Mouse (Mus musculus): ENCODE measurements around the gene Kdm1a. TPM values are rescaled to one million over a fixed set of nuclear protein-coding genes. Genes with fewer than 3 reads are reported as not detected.

Gene Kdm1a
- polyA plus RNA-seq, 1 experiment from 2014 or later = 118 TPM

DNA sequence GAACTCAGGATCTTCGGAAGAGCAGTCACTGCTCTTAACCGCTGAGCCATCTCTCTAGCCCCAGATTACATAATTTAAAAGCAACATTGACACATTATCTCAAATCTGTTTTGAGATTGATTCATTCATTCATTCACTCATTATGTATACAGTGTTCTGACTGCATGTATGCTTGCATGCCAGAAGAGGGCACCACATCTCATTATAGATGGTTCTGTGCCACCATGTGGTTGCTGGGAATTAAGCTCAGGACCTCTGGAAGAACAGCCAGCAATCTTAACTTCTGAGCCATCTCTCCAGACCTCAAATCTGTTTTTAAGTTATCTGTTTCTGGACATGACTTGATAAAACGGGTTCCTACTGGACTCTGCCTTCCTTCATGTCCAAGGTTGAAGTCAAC is 2.7 kb downstream of the Kdm1a start:
- H3K4me2 ChIP-seq (replicated peaks) = no peak overlapping the region; the same call in 1 of the 2 replicates
- H3K9me3 ChIP-seq (replicated peaks) = no peaks in the 10 kb centered on the region
- peaks cover 22% of the 10 kb centered on the region for H3K4me1 ChIP-seq
- no peak overlapping the region for H3K4me3 ChIP-seq
- no peak overlapping the region for H3K27ac ChIP-seq
- no peaks in the 10 kb centered on the region for H3K36me3 ChIP-seq
- 97% methylated on average over 3 of the region's 3 CpGs for WGBS
- no peak overlapping the region for H3K9ac ChIP-seq
- no peaks in the 10 kb centered on the region for H3K27me3 ChIP-seq
- ATAC-seq (ENCODE audit: low FRiP score) = no peak

DNA sequence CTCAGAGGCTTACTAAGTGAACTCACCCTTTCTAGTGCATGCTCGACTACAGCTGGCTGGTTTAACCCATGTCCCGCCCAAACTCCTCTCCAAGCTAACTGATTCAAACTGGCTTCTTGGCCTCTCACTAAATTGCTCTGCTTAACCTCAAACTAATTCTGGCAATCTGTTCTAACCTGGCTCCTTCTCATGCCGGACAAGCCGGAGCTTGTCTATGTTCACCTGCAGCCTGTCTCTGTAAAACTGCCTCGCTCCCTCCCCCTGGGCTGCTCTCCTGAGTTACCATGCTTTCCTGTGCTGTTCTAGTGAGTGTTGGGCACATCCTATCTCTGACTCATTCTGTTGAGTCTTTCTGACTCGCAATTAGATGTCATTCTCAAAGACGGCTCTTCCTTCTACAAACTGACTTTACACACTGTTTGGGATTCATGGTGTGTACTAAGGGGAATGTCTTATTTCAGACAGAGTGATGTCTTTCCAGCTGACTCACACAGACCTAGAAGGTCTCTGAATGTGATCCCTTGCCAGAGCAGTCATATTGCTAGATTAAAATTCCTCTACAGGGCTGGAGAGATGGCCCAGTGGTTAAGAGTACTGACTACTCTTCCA is 4.2 kb downstream of the Kdm1a start:
- H3K9ac ChIP-seq = no peak overlapping the region
- no peaks in the 10 kb centered on the region for H3K36me3 ChIP-seq
- H3K4me2 ChIP-seq (replicated peaks) = no peak overlapping the region
- no peak overlapping the region for H3K27ac ChIP-seq
- H3K4me1 ChIP-seq = peaks cover 28% of the 10 kb centered on the region
- no peak overlapping the region for H3K4me3 ChIP-seq
- no peaks in the 10 kb centered on the region for H3K9me3 ChIP-seq (replicated peaks)
- WGBS = 92% methylated on average over 7 of the region's 7 CpGs
- no peak for ATAC-seq (ENCODE audit: low FRiP score)
- no peaks in the 10 kb centered on the region for H3K27me3 ChIP-seq

DNA sequence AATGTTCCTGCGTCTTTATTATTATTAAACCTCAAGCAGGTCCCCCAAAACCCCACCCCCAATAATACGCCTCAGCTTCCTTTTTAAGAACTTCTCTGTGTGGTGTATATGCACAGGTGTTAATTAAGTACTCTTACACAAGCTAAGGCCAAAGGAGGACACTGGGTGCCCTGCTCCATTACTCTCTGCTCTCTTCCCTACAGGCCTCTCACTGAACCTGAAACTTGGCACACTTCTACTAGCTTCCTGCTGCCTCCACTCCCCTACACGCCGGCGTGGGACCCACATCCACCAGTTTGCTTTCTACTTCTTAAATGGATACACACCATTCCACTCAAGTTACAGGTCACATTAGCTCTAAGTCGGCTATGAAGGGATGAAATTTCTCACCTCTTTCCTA is 7.3 kb downstream of the Kdm1a start:
- no peaks in the 10 kb centered on the region for H3K9me3 ChIP-seq (replicated peaks)
- ATAC-seq (ENCODE audit: low FRiP score) = no peak
- peaks cover 9% of the 10 kb centered on the region; the same call in 1 of the 2 replicates for H3K36me3 ChIP-seq
- 94% methylated on average over 6 of the region's 6 CpGs for WGBS
- H3K4me3 ChIP-seq = no peak overlapping the region
- peaks cover 21% of the 10 kb centered on the region for H3K4me1 ChIP-seq
- H3K27me3 ChIP-seq = no peaks in the 10 kb centered on the region
- H3K4me2 ChIP-seq (replicated peaks) = no peak overlapping the region
- no peak overlapping the region for H3K27ac ChIP-seq
- no peak overlapping the region for H3K9ac ChIP-seq

DNA sequence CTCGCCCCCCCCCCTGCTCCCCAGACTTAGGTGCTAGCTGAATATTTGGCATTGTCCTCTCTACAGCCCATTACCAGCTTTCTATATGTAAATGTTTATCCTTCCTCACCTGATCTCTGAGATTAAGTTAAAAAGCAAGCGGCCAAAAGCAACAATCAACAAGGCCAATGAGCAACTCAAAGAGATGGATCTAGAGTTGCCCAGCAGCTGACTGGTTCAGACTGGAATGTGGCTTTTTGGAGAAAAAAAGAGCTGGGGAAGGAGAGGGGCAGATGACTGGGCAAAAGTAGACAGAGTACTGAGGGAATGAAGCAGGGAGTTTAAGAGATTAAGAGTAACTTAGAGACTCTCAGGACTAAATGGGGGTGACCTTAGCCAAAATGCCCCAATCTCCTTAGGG is 8.5 kb downstream of the Kdm1a start:
- peaks cover 13% of the 10 kb centered on the region; the same call in 1 of the 2 replicates for H3K36me3 ChIP-seq
- ATAC-seq (ENCODE audit: low FRiP score) = no peak
- H3K4me2 ChIP-seq (replicated peaks) = no peak overlapping the region
- peaks cover 20% of the 10 kb centered on the region for H3K4me1 ChIP-seq
- H3K27ac ChIP-seq = no peak overlapping the region
- no peak overlapping the region for H3K4me3 ChIP-seq
- WGBS = 90% methylated on average over 2 of the region's 2 CpGs
- no peaks in the 10 kb centered on the region for H3K27me3 ChIP-seq
- no peak overlapping the region for H3K9ac ChIP-seq
- H3K9me3 ChIP-seq (replicated peaks) = no peaks in the 10 kb centered on the region

DNA sequence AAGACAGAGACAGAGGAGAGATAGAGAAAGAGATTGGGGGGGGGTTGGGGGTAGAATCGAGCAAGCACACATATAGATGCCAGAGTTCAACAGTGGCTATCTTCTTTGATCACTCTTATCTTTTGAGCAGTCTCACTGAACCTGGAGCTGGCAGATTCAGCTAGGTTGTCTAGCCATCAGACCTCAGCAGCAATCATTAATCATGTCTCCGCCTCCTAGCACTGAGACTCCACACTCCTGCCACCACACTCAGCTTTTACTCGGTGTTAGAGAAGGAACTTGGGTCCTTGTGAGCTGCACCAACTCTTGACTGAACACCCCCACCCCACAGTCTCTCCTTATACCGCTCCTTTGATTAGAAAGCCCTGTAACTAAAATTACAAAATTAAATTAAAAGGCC is 10.4 kb downstream of the Kdm1a start:
- peaks cover 20% of the 10 kb centered on the region; the same call in 1 of the 2 replicates for H3K36me3 ChIP-seq
- no peak overlapping the region for H3K4me3 ChIP-seq
- H3K9me3 ChIP-seq (replicated peaks) = no peaks in the 10 kb centered on the region
- no peak overlapping the region for H3K4me2 ChIP-seq (replicated peaks)
- 68% methylated on average over 4 of the region's 4 CpGs for WGBS
- H3K9ac ChIP-seq = no peak overlapping the region
- H3K4me1 ChIP-seq = peaks cover 22% of the 10 kb centered on the region
- no peak for ATAC-seq (ENCODE audit: low FRiP score)
- H3K27me3 ChIP-seq = no peaks in the 10 kb centered on the region
- no peak overlapping the region for H3K27ac ChIP-seq

DNA sequence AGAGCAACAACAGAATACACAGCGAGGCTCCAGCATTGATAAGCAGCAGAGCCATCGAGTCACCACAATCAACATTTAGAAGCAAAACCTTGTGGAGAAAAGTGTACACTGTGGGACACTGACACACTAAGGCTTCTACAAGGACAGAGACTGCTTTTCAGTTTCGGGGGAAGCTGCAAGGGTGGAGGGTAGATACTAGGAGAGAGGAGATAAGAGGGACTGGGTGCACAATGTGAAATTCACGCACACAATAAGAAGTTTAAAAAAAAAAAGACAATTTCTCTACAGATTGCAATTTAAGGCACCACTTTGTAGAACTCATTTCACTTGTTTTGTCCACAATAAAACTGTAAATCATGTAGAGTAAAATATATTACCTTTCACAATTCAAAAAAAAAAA is 14.5 kb downstream of the Kdm1a start:
- Histone ChIP-seq H3K9me3 (replicated peaks) (no peaks in the 10 kb centered on the region), H3K4me2 (replicated peaks) (no peak overlapping the region), H3K36me3 (peaks cover 20% of the 10 kb centered on the region; the same call in 1 of the 2 replicates), H3K9ac (no peak overlapping the region), H3K27ac (no peak overlapping the region), H3K27me3 (no peaks in the 10 kb centered on the region), H3K4me1 (peaks cover 21% of the 10 kb centered on the region), H3K4me3 (no peak overlapping the region)
- WGBS = 91% methylated on average over 4 of the region's 4 CpGs
- no peak for ATAC-seq (ENCODE audit: low FRiP score)

DNA sequence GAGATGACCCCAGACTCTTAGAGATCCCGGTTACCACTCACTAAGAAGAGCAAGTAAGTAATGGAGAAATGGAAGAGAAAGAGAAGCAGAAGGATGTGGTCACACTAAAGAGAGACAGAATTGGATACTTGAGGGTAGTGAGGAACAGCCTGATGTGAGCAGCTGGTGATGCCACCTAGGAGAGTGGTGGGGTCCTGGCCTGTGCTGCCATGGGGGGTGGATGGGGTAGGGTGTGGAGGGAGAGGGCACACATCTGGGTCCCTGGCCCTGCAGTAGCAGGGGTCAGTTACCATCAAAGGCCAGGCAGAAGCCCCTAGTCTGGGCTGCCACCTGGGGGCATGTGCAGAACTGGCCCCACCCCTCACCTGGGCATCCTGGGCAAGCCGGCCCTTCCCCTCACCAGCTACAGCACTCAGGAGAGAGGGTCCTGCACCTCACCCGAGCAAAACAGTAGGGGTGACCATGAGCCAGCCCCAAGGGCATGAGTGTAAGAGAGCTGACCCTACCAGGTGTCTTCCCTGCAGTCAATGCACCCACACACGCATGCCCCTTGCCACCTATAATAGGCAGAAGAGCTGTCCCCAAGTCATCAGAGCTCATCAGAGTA is 15.2 kb downstream of the Kdm1a start:
- Histone ChIP-seq H3K4me2 (replicated peaks) (no peak overlapping the region), H3K27me3 (no peaks in the 10 kb centered on the region), H3K4me1 (peaks cover 23% of the 10 kb centered on the region), H3K36me3 (peaks cover 20% of the 10 kb centered on the region; the same call in 1 of the 2 replicates), H3K9ac (no peak overlapping the region), H3K9me3 (replicated peaks) (no peaks in the 10 kb centered on the region), H3K4me3 (no peak overlapping the region), H3K27ac (no peak overlapping the region)
- ATAC-seq (ENCODE audit: low FRiP score) = no peak
- 87% methylated on average over 4 of the region's 4 CpGs for WGBS

DNA sequence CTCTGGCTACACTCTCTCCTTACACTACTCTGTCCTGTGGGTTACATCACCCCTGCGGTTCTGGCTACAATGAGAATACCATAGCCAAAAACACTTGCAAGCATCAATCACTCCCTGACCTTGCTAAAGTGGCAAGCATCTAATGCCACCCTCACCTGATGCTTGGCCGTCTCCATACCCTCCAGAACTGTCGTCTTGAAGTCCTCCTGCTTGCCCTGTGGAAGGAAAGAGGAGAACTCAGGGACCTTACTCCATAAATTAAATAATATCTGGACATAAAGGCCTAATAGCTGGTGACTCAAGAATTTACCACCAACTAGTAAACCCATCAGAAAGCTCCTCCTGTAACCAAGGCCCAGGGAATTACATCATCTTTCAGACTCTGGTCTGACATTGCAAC is 20.6 kb downstream of the Kdm1a start:
- Histone ChIP-seq H3K9ac (no peak overlapping the region), H3K9me3 (replicated peaks) (no peaks in the 10 kb centered on the region), H3K4me1 (peaks cover 11% of the 10 kb centered on the region; the same call in 1 of the 2 replicates), H3K4me3 (no peak overlapping the region), H3K4me2 (replicated peaks) (no peak overlapping the region), H3K36me3 (0 out of 2 replicates have a peak, but pooled peaks cover 4% of the 10 kb centered on the region), H3K27me3 (no peaks in the 10 kb centered on the region), H3K27ac (no peak overlapping the region)
- no peak for ATAC-seq (ENCODE audit: low FRiP score)
- WGBS = 83% methylated on average over 3 of the region's 3 CpGs

DNA sequence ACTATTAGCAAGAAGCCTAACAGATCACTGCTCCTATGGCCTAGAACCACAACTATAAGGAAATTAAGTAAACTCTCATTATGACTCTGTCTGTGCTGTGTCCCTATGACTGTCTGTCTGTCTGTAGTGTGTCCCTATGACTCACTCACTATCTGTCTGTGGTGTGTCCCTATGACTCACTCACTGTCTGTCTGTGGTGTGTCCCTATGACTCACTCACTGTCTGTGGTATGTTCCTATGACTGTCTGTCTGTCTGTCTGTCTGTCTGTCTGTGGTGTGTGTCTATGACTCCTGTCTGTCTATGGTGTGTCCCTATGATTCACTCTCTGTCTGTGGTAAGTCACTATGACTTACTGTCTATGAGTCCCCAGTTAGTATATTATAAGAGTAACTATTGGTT is 32.5 kb downstream of the Kdm1a start:
- Histone ChIP-seq H3K36me3 (peaks cover 60% of the 10 kb centered on the region), H3K9me3 (replicated peaks) (no peaks in the 10 kb centered on the region), H3K27me3 (no peaks in the 10 kb centered on the region), H3K27ac (no peak overlapping the region), H3K4me3 (no peak overlapping the region), H3K4me1 (no peaks in the 10 kb centered on the region), H3K4me2 (replicated peaks) (no peak overlapping the region), H3K9ac (no peak overlapping the region)
- ATAC-seq (ENCODE audit: low FRiP score) = no peak

DNA sequence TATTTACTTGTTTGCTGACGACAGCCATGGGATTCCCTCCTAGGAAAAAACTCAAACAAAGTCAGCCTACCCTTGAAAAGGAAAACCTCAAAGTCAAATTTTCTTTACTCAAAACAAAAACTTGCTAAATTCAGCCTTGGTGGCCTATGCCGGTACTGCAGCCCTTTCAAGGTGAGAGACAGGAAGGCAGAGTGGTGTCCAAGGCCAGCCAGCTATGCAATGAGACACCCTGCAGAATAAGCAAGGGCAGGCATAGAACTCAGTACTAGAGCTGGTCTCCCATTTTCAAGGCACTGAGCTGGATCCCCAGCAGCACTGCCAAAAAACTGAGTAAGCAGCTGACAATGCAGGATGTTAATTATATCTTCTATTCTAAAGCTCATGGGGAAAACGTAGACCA is 33.9 kb downstream of the Kdm1a start:
- Histone ChIP-seq H3K27ac (no peak overlapping the region), H3K36me3 (peaks cover 72% of the 10 kb centered on the region), H3K27me3 (no peaks in the 10 kb centered on the region), H3K9ac (no peak overlapping the region), H3K4me1 (no peaks in the 10 kb centered on the region), H3K9me3 (replicated peaks) (no peaks in the 10 kb centered on the region), H3K4me3 (no peak overlapping the region), H3K4me2 (replicated peaks) (no peak overlapping the region)
- 87% methylated on average over 3 of the region's 3 CpGs for WGBS
- no peak for ATAC-seq (ENCODE audit: low FRiP score)

DNA sequence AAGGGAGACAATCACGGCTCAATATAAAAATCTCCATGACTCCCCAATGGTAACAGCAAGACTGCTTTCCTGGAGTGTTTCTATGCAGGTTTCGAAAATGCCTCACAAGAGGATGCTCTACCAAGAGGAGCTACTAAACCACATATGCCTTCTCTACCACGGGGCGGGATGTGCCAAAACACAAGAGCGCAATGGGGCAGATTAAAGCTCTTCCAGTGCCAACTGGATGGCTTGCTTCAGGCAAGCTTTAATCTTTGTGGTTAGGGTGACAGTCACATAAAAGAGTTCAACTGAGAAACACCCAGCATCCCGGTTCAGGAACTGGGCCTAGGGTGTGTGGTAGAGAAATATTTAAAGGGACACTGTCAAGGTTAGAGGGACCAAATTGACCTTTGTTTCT is 39.8 kb downstream of the Kdm1a start:
- H3K36me3 ChIP-seq = peaks cover 78% of the 10 kb centered on the region
- WGBS = 89% methylated on average over 6 of the region's 6 CpGs

DNA sequence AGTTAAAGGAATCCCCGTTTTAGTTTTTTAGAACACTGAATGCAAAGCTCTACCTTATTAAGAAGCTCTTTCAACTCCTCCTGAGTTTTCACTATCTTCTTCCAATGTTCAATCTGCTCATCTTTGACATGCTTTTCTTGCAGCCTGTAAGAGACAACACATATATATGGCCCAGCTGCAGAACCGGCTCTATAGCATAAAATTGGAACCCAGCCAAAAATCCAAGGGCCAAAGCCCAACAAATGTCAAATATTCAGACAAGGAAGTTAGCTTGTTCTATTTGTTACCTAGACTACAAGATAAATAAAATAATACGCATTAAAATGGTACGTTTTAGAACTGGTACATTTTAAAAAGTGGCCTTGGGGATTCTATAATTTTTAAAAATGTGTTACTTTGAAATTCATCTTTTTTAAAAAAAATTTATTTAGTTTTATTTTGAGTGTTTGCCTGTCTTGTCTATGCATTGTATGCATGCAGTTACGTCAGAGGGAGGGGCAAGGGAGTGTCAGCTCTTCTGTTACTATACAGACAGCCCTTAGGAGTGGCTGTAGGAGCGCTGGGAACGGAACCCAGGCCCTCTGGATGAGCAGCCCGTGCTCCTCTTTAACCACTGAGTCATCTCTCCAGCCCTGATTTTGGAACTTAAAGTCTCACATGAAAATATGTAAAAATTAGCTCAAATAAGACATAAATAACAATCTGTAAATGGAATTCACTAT is 42.1 kb downstream of the Kdm1a start:
- H3K27me3 ChIP-seq = no peaks in the 10 kb centered on the region
- no peak overlapping the region for H3K4me2 ChIP-seq (replicated peaks)
- no peaks in the 10 kb centered on the region for H3K4me1 ChIP-seq
- H3K9ac ChIP-seq = no peak overlapping the region
- H3K36me3 ChIP-seq = peaks cover 77% of the 10 kb centered on the region
- WGBS = 93% methylated on average over 8 of the region's 8 CpGs
- no peaks in the 10 kb centered on the region for H3K9me3 ChIP-seq (replicated peaks)
- no peak overlapping the region for H3K4me3 ChIP-seq
- no peak overlapping the region for H3K27ac ChIP-seq
- ATAC-seq (ENCODE audit: low FRiP score) = no peak

More for the DNA sequence above, 39.8 kb downstream of the Kdm1a start:
- Histone ChIP-seq H3K9ac (no peak overlapping the region), H3K4me2 (replicated peaks) (no peak overlapping the region), H3K27ac (no peak overlapping the region), H3K9me3 (replicated peaks) (no peaks in the 10 kb centered on the region), H3K27me3 (no peaks in the 10 kb centered on the region), H3K4me1 (no peaks in the 10 kb centered on the region), H3K4me3 (no peak overlapping the region)
- no peak for ATAC-seq (ENCODE audit: low FRiP score)
